Mouse (Mus musculus) lung, adult 2 months (tissue): ENCODE results near the gene Rnaseh2c.

Experiments used
- CTCF ChIP-seq: fragments of 200-500 bp; IDR thresholded peaks from 2 replicates; pipeline ENCODE4 v1.5.1; 2011; ENCODE audit warnings: mild to moderate bottlenecking, low read length, control low read depth; ENCODE audit not compliant: insufficient read depth
- POLR2A ChIP-seq: fragments of 200-500 bp; IDR thresholded peaks from 2 replicates; pipeline ENCODE4 v1.6.1; 2011; ENCODE audit warnings: low read depth, mild to moderate bottlenecking, control low read depth, low read length, borderline replicate concordance; ENCODE audit errors: extremely low read depth

- TF ChIP-seq POLR2A: peak; percentile 64
- no peak for TF ChIP-seq CTCF
These were observed 8.1 kb downstream of the Rnaseh2c start, which contains the start of gene Kat5 for GRCm38 (mm10) chr19:5609547-5610404.
